Mouse (Mus musculus): ENCODE measurements around the gene Prr3. TPM values are rescaled to one million over a fixed set of nuclear protein-coding genes. Genes with fewer than 3 reads are reported as not detected.

Prr3 gene
- polyA plus RNA-seq (2016; fragmentation: Nextera tagmentation; extraction: Ambion mirVana) = 46.1 and 52.0 TPM in 2 replicates

DNA sequence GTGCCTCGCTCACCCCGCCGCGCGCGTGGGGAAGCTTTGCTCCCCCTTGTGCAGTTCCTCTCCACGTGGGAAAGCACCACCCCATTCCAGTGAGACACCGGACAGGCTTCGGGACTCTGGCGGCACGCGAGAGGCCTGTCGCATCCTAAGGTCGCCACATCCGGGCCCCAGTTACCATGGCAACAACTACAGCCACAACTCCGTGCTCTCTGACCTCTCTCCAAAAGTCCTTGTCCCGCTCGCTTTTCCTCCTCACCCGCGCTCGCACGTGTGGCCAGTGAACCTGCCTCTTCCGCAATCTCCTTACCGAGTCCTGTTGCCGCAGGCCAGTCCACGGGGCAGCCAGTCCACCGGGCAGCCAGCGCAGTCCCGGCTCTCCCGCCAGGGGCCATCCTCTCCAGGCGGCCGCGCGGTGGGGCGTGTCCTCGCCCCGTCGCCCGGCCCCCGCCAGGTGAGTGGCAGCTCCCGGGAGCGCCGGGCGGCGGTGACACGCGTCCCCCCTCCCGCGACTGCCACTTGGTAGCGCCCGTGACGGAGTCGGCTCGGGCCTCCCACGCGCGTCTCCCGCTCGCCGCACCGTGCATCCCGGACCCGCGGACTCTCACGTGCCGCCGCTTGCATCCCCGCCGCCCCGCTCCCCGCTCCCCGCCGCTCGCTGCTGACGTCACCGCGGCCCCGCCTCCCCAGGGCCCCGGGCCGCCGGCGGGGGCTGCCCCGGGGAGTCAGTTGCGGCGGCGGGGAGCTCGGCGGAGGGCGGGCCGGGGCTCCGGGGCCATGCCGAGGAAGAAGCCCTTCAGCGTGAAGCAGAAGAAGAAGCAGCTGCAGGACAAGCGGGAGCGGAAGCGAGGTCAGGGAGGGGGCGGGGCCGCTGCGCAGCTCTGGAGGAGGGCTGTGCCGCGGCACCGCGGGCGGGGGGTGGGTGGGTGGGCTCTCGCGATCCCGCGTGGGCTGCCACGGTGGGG, at the start of gene Prr3, which contains the start of gene Gnl1:
Gene Prr3 (minus strand): TSS at position 836 of the 962 bp plus-strand sequence.
Gene Gnl1 (plus strand): TSS at position 451 of the 962 bp plus-strand sequence.
- H3K36me3 ChIP-seq = peaks cover 54% of the 10 kb centered on the region
- H3K4me1 ChIP-seq (replicated peaks) = peaks cover 26% of the 10 kb centered on the region
- no peaks in the 10 kb centered on the region for H3K9me3 ChIP-seq
- H3K27ac ChIP-seq = peak within 1 kb of the TSS; percentile 90
- WGBS = under 1% methylated on average over 102 of the region's 109 CpGs
- peak within 1 kb of the TSS; percentile 87 for H3K4me3 ChIP-seq
- no peaks in the 10 kb centered on the region for H3K27me3 ChIP-seq (ENCODE audit: insufficient read depth, poor library complexity, severe bottlenecking)
- peak; percentile 95 for DNase-seq (ENCODE audit: low spot score)

DNA sequence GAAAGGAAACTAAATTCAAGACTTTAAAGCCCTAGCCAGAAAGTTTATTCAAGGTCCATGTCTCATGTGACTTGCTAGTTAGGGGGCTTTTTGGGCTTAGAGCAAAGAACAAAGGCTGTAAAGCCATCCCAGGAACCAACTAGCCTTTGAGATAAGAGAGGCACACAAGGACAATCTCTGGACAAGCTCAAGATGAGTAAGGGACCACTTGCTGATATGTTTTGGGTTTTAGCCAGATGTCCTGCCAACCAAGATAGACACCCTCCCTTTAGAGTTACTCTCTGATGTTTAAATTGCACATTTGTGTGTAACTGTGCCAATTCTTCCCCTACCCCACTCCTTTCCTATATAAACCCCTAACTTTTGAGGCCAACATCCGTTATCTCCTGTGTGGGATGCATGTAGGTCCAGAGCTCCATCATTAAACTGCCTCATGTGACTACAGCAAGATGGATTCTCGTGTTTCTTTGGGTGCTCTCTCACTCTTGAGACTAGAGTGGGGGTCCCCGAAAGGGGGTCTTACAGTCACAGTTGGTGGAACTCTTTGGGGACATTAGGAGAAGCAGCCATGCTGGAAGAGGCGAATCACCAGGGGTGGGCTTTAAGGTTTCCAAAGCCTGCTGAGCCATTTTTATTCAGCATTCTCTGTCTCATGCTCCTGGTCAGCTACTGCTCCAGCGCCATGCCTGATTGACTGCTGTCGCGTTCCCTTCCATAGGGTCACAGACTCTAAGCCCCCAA, 49.0 kb upstream of the Prr3 start:
- Histone ChIP-seq H3K9me3 (no peaks in the 10 kb centered on the region), H3K36me3 (no peaks in the 10 kb centered on the region), H3K4me3 (no peak overlapping the region), H3K27ac (no peak overlapping the region), H3K27me3 (ENCODE audit: insufficient read depth, poor library complexity, severe bottlenecking) (peaks cover 10% of the 10 kb centered on the region), H3K4me1 (replicated peaks) (peaks cover 19% of the 10 kb centered on the region)
- DNase-seq (ENCODE audit: low spot score) = no peak
- WGBS = 78% methylated on average over 7 of the region's 7 CpGs

DNA sequence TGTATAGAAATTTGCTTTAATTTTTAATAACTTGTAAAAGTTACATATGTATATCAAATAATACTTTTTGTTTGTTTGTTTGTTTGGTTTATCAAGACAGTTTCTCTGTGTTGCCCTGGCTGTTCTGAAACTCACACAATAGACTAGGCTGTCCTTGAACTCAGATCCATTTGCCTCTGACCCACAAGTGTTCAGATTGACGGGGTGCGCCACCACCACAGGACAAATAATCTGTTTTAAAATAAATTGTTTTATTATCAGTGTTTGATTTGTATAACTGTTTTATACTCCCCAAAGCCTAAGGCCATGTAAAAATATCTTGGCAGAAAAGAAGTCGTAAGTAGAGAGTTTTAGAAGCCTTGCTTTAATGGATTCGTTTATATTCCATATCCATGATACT, 47.6 kb upstream of the Prr3 start:
- no peak for DNase-seq (ENCODE audit: low spot score)
- no peak overlapping the region for H3K27ac ChIP-seq
- no peaks in the 10 kb centered on the region for H3K9me3 ChIP-seq
- peaks cover 19% of the 10 kb centered on the region for H3K4me1 ChIP-seq (replicated peaks)
- no peak overlapping the region for H3K4me3 ChIP-seq
- H3K27me3 ChIP-seq (ENCODE audit: insufficient read depth, poor library complexity, severe bottlenecking) = peaks cover 10% of the 10 kb centered on the region
- no peaks in the 10 kb centered on the region for H3K36me3 ChIP-seq
- 93% methylated on average over 4 of the region's 4 CpGs for WGBS

DNA sequence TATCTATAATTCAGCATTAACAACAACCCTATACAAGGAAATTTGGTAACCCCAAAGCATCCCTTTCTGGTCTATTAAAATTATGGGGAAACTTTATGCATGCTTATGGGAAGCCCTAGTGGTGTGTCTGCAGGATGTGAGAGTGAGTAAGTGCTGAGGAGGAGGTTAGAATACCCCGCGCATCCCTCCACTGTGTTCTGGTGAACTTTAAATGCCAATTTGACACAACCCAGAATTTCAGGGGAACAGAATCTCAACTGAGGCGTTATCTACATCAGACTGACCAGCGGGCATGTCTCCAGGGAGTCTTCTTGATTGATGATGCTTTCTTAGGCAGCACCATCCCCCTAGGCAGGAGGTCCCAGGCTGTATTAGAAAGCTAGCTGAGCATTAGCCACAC, 45.9 kb upstream of the Prr3 start:
- H3K4me3 ChIP-seq = no peak overlapping the region
- DNase-seq (ENCODE audit: low spot score) = peak; percentile 20
- WGBS = 66% methylated on average over 4 of the region's 4 CpGs

DNA sequence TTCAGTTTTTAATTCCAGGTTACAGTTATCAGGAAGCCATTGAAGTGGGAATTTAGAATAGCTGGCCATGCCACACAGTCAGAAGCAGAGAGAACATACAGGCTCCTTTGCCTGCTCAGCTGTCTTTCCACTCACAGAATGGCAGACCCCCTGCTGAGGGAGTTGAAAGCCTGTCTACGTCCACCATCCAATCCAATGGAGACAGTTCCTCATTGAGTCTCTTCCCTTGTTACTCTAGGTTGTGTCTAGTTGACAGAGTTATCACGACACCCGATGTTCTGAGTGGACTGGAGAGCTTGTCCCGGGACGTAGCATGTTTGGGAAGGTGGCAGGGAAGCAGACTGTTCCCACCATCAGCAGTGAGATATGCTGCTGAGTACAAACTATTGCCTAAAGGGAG, 45.2 kb upstream of the Prr3 start:
- H3K4me1 ChIP-seq (replicated peaks) = peaks cover 22% of the 10 kb centered on the region
- no peaks in the 10 kb centered on the region for H3K27me3 ChIP-seq (ENCODE audit: insufficient read depth, poor library complexity, severe bottlenecking)
- H3K36me3 ChIP-seq = no peaks in the 10 kb centered on the region
- H3K4me3 ChIP-seq = no peak overlapping the region
- WGBS = 59% methylated on average over 5 of the region's 5 CpGs
- no peaks in the 10 kb centered on the region; the same call in 1 of the 2 replicates for H3K9me3 ChIP-seq
- H3K27ac ChIP-seq = no peak overlapping the region
- DNase-seq (ENCODE audit: low spot score) = no peak

More for the DNA sequence above, 45.9 kb upstream of the Prr3 start:
- peaks cover 15% of the 10 kb centered on the region for H3K4me1 ChIP-seq (replicated peaks)
- H3K9me3 ChIP-seq = no peaks in the 10 kb centered on the region
- no peaks in the 10 kb centered on the region for H3K27me3 ChIP-seq (ENCODE audit: insufficient read depth, poor library complexity, severe bottlenecking)
- H3K36me3 ChIP-seq = no peaks in the 10 kb centered on the region
- H3K27ac ChIP-seq = no peak overlapping the region

DNA sequence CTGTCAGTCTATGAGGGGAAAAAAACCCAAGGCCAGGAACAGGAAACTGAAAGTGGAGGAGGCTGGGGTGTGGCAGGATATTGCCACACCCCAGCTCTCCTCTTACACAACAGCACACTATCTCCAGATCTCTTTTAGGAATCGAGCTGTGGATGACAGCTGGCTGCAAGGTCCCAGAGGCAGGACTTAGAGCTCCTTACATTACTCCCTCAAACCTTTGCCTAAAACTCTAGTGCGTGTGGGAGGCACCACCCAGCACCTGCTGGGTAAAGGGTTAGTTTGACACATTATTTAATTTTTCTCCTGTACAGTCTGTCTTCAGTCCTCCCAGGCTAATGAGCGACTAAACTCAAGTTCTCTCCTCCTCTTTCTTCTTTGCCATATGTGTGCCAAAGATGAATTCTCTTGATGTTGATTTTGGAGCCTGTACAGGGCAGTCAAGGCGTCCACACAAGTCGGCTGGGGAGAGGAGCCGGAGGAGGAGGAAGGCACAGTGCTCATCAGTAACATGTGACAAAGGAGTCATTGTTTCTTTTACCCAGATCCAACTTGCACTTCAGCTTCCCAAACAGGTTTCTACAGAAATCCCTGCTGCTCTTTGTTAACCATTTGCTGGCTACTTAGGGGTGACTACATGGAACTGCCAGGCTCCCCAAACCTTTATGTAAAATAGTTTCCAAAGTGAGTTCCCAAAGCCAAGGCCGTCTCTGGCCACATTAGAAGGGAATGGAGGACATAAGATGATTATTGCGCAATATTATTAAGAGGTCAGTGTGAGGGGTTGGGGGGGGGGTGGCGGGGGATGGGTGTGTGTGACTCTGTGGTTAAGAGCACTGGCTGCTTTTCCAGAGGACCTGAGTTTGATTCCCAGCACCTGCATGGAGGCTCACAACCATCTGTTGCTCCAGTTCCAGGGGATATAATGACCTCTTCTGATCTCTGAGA, 43.9 kb upstream of the Prr3 start:
- 70% methylated on average over 9 of the region's 9 CpGs for WGBS
- H3K9me3 ChIP-seq = no peaks in the 10 kb centered on the region; the same call in 1 of the 2 replicates
- no peak overlapping the region for H3K27ac ChIP-seq
- H3K4me3 ChIP-seq = no peak overlapping the region
- no peaks in the 10 kb centered on the region for H3K36me3 ChIP-seq
- peaks cover 25% of the 10 kb centered on the region for H3K4me1 ChIP-seq (replicated peaks)
- no peaks in the 10 kb centered on the region for H3K27me3 ChIP-seq (ENCODE audit: insufficient read depth, poor library complexity, severe bottlenecking)
- DNase-seq (ENCODE audit: low spot score) = no peak

DNA sequence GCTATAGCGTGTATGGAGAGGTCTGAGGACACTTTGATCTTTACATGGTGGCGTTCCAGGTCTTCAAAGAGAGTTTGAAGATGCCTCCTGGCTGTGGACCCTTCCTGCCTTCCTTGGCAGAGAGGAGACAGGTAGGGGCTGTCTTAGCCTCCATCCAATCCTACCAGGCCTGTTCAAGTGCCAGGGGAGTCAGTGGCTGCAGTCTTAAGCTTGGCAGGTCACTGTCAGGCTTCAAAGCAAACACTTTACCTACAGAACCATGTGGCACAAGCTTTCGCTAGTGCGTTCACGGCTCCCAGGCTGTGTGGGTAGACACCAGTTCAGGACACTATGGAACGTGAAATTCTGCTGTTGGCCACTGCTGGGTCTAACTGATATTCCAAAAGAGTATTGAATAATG, 42.9 kb upstream of the Prr3 start:
- Histone ChIP-seq H3K4me3 (no peak overlapping the region), H3K4me1 (replicated peaks) (peaks cover 25% of the 10 kb centered on the region), H3K27me3 (ENCODE audit: insufficient read depth, poor library complexity, severe bottlenecking) (no peaks in the 10 kb centered on the region), H3K27ac (no peak overlapping the region), H3K9me3 (no peaks in the 10 kb centered on the region; the same call in 1 of the 2 replicates), H3K36me3 (no peaks in the 10 kb centered on the region)
- 92% methylated on average over 6 of the region's 6 CpGs for WGBS
- no peak for DNase-seq (ENCODE audit: low spot score)

DNA sequence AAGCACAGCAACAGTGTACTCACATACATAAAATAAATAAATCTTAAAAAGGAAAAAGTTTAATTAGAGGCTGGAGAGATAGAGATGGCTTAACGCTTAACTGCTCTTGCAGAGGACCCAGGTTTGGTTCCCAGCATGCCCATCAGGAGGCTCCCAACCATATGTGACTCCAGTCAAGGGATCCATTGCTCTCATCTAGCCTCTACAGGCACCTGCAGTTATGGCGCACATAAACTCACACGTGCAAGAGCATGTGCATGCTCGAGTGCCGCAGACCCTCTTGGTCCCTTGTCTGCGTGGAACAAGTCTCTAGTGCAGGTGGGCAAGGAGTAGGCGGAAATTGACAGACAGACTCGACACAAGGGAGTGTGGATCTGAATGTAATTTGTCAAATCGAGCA, 42.1 kb upstream of the Prr3 start:
- Histone ChIP-seq H3K27ac (no peak overlapping the region), H3K4me3 (no peak overlapping the region), H3K27me3 (ENCODE audit: insufficient read depth, poor library complexity, severe bottlenecking) (no peaks in the 10 kb centered on the region), H3K36me3 (no peaks in the 10 kb centered on the region), H3K4me1 (replicated peaks) (peaks cover 25% of the 10 kb centered on the region), H3K9me3 (no peaks in the 10 kb centered on the region; the same call in 1 of the 2 replicates)
- DNase-seq (ENCODE audit: low spot score) = no peak
- WGBS = 93% methylated on average over 9 of the region's 9 CpGs

DNA sequence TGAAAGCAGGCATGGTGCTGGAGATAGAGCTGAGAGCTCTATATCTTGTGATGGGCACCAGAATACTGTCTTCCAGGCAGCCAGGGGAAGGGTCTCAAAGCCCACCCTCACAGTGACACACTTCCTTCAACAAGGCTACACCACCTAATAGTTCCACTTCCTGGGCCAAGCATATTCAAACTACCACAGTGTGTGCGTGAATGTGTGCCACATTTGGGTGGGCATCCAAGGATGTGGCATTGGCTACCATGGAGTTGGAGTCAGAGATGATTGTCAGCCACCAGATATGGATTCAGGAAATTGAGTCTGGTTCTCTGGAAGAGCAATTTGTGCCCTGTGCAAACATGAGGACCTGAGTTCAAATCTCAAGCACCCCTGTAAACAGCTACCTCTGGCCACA, 41.3 kb upstream of the Prr3 start:
- Histone ChIP-seq H3K36me3 (no peaks in the 10 kb centered on the region), H3K27ac (no peak overlapping the region), H3K9me3 (no peaks in the 10 kb centered on the region; the same call in 1 of the 2 replicates), H3K4me1 (replicated peaks) (peaks cover 24% of the 10 kb centered on the region), H3K27me3 (ENCODE audit: insufficient read depth, poor library complexity, severe bottlenecking) (no peaks in the 10 kb centered on the region), H3K4me3 (no peak overlapping the region)
- 98% methylated on average over 1 of the region's 1 CpGs for WGBS
- DNase-seq (ENCODE audit: low spot score) = no peak

DNA sequence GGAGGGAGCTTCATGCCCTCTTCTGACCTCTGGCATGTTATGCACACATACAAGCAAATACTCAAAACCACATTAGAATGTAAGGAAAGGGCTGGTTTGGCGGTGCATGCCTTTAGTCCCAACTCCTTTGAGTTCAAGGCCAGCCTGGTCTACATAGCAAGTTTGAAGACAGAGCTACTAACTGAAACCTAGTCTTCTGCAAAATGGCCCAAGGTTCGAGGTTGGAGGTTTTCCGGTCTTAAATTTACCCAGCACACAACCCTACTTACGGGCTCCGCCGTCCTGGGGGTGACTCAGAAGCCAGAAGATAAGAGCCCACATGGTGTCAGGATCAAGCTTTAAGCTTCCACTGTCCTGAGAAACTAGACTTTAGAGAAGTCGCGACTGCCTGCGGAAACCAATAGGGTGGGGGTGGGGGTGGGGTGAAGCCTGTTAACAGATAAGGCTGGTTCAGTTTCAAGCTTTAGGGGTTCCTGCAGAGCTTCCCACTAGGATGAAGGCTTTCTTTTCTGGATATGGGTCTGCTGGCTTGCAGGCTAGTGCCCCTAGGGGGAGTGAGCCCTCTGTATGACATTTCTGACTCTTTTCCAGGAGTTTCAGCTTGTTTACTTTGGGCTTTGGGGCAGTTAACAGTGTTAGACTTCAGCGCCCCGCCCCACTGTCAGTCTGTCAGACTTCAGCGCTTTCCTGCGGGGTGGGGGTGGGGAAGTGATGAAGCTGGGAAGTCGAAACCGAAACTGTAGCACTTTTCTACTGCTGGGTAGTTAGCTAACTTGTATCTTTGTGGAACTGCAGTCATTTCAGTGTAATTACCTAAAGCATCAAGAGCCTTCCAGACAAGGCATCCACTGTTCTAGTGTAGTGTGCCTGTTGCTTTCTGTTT, 40.4 kb upstream of the Prr3 start, which contains the start of gene H2-T24:
Gene H2-T24 (minus strand): TSS at position 370 of the 883 bp plus-strand sequence.
- Histone ChIP-seq H3K4me3 (peak within 1 kb of the TSS; percentile 11), H3K27ac (0 out of 2 replicates have a peak within 1 kb of the TSS, but pooled peaks have one; percentile 16), H3K9me3 (peaks cover 3% of the 10 kb centered on the region; the same call in 1 of the 2 replicates), H3K36me3 (peaks cover 5% of the 10 kb centered on the region; the same call in 1 of the 2 replicates), H3K27me3 (ENCODE audit: insufficient read depth, poor library complexity, severe bottlenecking) (no peaks in the 10 kb centered on the region), H3K4me1 (replicated peaks) (peaks cover 19% of the 10 kb centered on the region)
- peak; percentile 39 for DNase-seq (ENCODE audit: low spot score)
- WGBS = 44% methylated on average over 15 of the region's 15 CpGs

DNA sequence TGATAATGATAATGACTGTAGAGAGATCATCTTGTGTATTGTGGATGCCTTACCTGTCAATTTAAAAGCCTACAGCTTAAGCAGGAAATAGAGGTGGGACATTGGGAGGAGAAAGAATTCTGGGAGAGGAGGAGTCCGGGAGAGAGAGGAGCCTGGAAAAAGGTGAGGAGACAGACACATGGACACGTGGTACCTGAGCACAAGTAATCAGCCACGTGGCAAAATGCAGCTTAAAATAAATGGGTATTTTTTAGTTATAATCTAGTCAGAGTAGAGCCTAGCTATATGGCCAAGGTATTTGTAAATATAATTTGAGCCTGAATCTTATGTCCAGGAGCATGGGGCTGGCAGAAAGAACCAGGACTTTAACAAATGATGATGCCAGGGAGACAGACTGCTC, 39.5 kb upstream of the Prr3 start:
- peaks cover 3% of the 10 kb centered on the region; the same call in 1 of the 2 replicates for H3K9me3 ChIP-seq
- WGBS = 70% methylated on average over 3 of the region's 3 CpGs
- H3K27ac ChIP-seq = no peak overlapping the region
- no peaks in the 10 kb centered on the region for H3K27me3 ChIP-seq (ENCODE audit: insufficient read depth, poor library complexity, severe bottlenecking)
- H3K4me3 ChIP-seq = no peak overlapping the region
- peaks cover 14% of the 10 kb centered on the region for H3K36me3 ChIP-seq
- peaks cover 15% of the 10 kb centered on the region for H3K4me1 ChIP-seq (replicated peaks)
- no peak for DNase-seq (ENCODE audit: low spot score)
